Mouse (Mus musculus): Measurements from ENCODE around the gene Pknox2.

The Pknox2 gene

DNA sequence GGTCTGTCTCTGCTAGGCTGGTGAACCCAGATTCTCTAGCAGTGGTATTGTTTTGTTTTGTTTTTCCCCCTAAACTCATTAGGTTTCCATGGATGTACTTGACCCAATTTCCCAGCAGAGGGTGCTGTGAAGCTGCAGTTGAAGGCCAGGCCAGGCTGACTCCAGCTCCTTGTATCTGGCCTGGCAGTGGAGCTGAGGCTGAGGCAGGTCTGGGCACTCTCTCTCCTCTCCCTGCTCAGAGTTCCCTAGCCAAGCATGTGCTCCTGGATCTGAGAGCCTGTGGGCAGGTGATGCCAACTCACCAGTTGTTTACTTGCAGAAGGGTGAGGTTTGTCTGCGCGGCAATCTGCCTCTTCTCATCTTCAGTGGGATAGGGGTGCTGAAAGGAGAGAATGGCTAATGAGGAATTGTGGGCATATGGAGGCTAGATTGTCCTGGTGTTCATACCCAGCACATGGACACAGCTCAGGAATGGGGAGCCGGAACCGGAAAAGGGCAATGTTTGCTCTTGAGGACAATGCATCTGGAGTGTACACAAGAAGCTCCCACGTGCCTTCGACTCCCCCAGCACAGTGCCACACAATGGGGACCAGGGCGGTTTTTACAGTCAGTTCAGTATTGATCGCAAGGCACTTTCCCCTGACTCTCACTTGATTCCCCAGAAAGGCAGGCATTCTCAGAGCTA lies 252.1 kb downstream of the Pknox2 start:
- peak; percentile 91 for ATAC-seq (ENCODE audit: insufficient number of reproducible peaks, low FRiP score, low TSS enrichment)

DNA sequence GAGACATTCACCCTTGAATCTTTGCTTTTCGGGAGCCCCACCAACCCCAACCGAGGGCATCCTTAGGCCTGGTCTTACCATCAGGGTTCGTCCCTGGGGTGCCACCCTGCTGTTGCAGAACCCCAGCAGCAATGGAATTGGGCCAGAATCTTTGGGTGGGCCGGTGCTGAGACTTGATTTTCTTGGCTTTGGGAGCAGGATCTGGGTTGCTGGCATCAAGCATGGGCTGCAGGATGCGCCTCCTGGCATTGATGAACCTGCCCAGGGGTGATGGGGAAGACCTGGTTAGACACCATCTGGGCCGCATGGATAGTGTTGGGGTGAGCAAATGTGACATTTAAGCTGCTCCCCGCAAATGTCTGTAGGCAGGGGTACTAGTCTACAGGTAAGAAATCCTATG lies 253.0 kb downstream of the Pknox2 start:
- ATAC-seq (ENCODE audit: insufficient number of reproducible peaks, low FRiP score, low TSS enrichment) = no peak

DNA sequence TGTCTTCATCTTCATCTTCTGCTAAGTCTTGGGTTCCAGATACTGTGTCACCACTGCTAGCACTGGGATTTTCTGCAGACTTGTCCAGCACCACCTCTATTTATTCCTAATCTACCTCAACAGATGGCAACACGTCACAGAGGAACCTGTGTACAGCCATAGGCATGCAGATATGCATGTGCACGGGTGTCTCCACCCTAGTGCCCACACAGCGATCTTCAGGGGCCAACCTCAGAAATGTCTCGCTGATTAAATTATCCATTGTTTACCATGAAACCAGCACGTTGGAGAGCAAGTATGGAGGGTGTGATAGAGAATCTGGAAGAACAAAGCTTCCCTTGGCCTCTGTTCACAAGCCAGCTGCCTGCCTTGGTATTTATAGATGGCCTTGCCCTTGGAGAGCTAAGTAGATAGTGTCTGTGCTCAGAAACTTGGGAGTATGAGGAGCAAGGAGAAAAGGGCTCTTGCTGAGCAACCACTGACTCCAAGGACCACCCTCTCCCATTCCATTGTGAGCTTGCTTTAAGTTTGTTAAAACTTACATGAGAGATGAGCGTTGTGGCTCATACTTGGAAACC lies 253.7 kb downstream of the Pknox2 start:
- ATAC-seq (ENCODE audit: insufficient number of reproducible peaks, low FRiP score, low TSS enrichment) = no peak

DNA sequence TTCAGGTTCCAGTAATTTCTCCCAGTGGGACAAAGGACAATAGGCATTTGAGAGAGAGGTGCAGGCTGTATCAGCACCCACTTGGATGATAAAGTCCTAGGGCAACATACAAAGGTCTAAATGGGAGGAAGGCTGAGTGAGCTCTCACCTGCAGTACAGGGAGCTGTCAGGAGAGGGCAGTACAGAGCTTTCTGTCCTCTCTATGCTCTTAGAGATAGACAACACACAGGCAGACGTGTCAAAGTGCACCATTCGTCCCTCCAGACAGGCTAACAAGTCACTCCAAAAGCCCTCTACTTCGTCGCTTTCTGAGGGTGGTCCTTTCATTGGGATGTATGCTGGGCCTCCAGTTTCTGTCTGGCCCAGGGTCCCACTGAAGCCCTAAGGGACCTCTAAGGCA lies 256.7 kb downstream of the Pknox2 start:
- no peak for ATAC-seq (ENCODE audit: insufficient number of reproducible peaks, low FRiP score, low TSS enrichment)

DNA sequence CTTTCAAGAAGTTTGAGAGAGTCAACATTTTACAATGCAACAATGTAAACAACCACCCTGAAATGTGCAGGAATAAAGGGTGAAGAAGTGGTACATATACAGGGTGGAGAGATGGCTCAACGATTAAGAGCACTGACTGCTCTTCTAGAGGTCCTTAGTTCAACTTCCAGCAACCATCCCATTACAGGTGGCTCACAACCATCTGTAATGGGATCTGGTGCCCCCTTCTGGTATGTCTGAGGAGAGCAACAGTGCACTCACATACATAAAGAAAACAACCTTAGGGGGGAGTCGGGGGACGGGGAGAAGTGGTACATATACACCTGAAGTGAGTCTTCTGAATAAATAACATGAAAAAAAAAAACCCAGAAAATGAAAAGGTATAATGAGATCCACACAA lies 262.0 kb downstream of the Pknox2 start:
- ATAC-seq (ENCODE audit: insufficient number of reproducible peaks, low FRiP score, low TSS enrichment) = no peak

DNA sequence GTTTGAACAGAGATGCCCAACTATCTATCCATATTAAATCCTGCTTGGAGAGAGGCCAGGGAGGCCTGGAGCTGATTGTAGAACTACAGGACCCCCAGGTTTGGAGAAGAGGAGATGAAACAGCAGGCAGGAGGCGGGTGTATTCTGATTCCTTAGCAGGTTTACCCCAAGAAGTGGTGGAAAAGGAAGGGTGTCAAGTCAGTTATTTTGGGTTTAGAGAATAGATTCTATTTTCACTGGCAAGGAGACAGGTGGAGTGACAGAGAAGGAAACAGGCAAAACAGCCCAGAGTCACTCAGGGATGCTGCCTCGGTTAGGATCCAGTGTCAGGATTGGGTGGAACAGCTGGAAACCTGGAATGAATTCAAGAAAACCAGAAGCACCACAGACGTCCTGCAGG lies 263.6 kb downstream of the Pknox2 start:
- ATAC-seq (ENCODE audit: insufficient number of reproducible peaks, low FRiP score, low TSS enrichment) = no peak

DNA sequence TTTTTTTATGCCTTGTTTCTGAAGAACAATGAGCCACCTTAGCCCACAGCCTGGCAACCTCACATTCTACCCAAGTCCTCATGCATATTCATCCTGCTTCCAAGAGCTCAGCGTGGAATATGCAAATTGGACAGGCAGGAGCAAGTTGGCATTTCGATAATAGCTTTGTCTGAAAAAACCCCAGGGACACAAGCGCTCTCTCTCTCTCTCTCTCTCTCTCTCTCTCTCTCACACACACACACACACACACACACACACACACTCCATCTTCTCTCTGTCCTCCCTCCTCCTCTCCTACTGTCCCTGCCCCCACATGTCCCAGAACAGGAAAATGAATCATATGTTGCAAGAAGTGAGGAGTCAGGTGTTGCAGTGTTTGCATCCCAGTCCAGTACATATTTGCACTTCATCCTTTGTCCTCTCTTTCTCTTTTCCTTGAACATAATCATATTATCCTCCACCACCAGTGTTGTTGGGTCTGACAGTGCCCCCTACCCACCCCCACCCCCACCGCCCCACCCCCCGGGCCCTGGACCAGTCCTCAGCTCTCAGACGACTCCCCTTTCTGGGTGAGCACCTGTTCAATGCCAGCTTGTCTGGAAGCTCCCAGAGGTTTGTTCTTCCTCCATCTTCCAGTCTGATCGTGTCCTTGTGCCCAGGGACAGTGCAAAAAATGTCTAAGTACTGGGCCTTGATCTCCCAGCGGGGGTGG lies 265.0 kb downstream of the Pknox2 start:
- ATAC-seq (ENCODE audit: insufficient number of reproducible peaks, low FRiP score, low TSS enrichment) = no peak

DNA sequence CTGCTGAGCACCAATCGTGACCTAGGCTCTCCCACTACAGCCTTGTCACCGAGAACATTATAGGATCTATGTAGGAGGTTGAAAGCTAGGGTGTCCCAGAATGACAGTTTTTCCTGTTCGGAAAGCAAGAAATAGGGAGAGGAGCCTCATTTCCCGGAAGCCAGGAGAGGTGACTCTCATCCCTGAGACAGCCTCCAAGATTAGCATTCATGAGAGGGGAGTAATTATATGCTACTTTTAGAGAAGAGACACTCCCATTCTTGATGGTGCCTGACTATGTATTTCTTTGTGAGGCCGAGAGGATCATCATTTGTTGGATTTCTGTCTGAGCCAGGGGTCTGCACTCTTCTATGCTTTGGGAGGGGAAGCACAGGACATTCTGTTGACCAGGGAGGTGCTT lies 265.6 kb downstream of the Pknox2 start:
- no peak for ATAC-seq (ENCODE audit: insufficient number of reproducible peaks, low FRiP score, low TSS enrichment)

DNA sequence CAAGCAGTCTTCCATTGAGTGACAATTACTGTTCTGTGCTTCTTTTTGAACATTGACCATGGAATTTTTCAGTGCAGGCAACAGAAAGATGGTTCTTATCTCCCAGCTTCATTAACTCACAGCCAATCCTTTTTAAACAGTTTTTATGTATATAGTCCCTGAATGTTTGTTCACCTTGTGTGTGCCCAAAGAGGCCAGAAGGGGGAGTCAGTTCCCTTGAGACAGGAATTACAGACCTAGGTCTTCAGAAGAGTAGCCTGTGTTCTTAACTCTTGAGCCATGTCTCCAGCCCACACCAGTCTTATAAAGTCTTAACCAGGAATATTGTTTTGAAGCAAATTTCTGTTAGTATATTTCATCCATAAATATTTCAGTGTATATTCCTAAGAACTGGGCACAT lies 270.4 kb downstream of the Pknox2 start:
- ATAC-seq (ENCODE audit: insufficient number of reproducible peaks, low FRiP score, low TSS enrichment) = no peak

DNA sequence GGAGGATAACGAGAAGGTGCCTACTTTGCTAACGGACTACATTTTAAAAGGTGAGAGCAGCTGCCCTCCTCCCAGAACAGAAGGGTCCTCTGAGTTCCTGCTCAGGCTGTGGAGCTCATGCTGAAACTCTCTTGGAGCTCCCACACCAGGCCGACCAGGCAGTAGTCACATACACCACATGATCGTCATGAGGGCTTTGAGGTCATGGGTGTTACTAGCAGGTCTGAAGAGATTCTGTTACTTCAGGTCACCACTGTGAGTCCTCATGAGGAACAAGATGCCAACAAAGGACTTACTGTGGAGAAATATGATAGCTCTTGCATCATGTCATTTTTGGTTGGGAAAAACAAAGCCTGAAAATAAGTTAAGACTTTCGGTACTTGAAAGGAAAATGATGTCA lies 270.9 kb downstream of the Pknox2 start:
- ATAC-seq (ENCODE audit: insufficient number of reproducible peaks, low FRiP score, low TSS enrichment) = no peak

DNA sequence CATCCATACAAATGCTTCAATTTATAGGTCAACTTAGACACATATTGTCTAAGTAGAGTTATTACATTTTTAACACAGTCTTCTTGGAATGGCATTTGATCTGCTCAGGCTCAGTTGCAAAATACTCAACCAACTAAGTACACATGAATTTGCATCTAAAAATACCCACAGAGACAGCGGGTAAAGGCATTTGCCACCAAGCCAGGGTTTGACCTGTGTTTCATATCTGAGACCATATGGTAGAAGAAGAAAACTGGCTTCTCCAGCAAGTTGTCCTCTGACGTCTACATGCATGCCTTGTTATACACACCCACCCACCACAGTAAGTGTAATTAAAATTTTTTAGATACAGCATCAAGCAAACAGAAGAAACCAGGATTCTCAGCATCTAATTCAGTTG lies 273.4 kb downstream of the Pknox2 start:
- ATAC-seq (ENCODE audit: insufficient number of reproducible peaks, low FRiP score, low TSS enrichment) = no peak

DNA sequence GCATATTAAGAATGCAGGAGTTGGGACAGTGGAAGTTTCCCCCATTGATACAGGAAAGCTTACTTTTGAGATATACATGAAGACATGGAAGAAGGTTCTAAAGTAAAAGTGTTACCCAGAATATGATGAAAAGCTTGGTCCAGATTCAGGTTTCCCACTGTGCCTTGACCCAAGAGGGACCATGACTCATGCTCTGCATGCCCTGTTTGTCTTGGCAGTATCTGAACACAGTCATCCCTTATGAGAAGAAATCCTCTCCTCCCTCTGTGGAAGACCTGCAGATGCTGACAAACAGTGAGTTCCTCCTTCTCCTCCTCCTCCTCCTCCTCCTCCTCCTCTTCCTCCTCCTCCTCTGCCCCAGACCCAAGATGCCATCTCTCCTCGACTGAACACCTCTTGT lies 276.9 kb downstream of the Pknox2 start:
- ATAC-seq (ENCODE audit: insufficient number of reproducible peaks, low FRiP score, low TSS enrichment) = peak; percentile 80

DNA sequence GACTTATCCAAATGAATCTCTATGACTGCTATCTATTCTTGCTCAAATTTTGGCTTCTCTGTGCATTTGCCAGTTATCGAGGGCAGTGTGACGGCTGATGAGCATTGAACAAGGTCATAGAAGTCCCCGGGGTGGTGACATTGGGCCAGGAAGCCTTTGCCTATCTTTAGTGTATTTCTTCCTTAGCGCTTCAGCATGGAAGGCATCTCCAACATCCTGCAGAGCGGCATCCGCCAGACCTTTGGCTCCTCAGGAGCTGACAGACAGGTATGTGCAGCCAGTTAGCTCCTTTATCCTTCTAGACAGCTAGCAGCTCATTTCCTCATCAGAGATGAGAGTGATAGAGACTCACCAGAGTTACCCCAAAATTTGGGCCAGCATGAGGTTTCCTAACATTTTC lies 278.5 kb downstream of the Pknox2 start:
- ATAC-seq (ENCODE audit: insufficient number of reproducible peaks, low FRiP score, low TSS enrichment) = no peak

DNA sequence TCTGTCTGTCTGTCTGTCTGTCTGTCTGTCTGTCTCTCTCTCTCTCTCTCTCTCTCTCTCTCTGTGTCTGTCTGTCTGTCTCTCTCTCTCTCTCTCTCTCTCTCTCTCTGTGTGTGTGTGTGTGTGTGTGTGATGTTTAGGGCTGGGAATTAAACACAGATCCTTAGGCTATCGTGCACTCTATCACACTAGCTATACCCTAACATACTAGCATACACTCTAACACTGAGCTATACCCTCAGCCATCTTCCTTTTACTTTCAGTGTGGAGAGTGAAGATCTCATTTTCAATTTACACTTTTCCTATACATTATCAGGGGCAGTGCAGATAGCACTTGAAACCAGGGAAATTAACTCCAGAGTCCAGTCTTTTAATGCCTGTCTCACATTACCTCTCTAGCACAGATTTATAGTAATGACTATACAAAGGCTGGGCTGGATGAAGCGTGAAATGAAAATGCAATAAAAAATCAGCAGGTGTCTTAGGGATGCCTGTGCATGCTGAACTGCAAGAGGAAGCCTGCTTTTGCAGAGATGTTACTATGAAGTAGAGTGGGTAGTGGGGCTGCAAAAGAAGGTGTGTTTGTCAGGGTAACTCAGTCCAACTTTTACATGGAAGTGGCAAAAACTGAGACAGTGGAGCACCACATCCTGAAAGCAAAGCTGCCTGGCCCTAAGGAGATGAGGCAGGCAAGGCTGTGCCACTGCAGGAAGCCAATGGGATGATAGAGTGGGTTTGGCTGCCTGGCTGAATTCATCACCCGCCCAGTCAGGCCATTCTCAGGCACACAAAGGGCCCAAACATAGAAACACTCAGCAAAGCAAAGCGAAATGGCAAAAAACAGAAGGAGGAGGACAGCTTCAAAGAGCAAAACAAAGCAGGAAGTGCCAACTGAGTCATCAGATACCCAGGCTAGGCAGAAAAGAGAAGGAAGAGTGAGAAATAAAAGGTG lies 282.1 kb downstream of the Pknox2 start:
- no peak; the same call in 1 of the 2 replicates for ATAC-seq (ENCODE audit: insufficient number of reproducible peaks, low FRiP score, low TSS enrichment)

DNA sequence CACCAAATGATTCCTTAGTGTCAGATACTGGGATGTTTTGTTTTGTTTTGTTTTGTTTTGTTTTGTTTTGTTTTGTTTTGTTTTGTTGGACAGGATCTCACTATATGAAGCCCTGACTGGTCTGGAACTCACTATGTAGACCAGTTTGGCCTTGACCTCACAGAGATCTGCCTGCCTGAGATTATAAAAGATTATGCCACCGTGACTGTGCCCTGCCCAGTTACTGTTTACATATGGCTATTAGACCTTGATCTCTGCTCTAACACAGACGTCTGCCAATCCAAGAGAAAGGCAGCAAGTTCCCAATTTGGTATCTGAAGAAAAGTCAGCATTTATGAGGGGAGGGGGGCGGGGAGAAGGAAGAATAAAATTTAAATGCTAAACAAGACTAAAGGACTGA lies 283.5 kb downstream of the Pknox2 start:
- ATAC-seq (ENCODE audit: insufficient number of reproducible peaks, low FRiP score, low TSS enrichment) = no peak

DNA sequence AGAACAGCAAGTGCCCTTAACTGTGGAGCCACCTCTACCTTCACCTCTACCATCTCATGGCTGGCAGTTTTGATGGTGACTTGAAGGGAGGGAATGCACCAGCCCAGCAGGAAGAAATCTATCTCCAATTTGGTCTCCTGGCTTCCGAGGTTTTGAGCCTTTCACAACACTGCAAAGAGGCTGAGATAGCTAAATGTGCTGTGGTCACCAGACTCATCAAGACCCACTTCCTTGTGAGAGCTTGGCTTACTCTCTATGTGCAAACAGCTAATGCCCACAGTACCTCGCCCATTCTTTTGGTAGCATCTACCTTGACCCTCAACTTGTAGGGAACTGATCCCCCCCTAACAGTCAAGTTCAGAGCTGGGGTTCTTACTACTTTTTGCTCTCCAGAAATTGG lies 284.6 kb downstream of the Pknox2 start:
- no peak for ATAC-seq (ENCODE audit: insufficient number of reproducible peaks, low FRiP score, low TSS enrichment)

DNA sequence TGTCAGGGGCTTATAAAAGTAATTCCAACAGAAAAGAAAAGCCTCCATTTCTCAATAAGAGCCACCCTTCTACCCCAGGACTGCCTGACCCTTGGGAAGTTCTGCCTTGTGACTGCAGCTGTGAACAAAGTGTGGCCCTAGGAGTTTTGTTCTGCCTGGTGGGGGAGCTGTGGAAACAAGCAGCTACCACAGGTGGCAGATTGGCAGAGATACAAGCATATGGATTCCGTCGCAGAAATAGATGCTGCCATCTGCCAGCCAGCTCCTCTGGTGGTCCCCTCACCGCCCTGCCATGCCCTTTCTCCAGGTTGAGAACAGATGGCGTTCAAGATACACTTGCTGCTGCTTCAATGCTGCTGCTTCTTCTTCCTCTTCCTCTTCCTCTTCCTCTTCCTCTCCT lies 288.5 kb downstream of the Pknox2 start:
- peak; percentile 96 for ATAC-seq (ENCODE audit: insufficient number of reproducible peaks, low FRiP score, low TSS enrichment)

DNA sequence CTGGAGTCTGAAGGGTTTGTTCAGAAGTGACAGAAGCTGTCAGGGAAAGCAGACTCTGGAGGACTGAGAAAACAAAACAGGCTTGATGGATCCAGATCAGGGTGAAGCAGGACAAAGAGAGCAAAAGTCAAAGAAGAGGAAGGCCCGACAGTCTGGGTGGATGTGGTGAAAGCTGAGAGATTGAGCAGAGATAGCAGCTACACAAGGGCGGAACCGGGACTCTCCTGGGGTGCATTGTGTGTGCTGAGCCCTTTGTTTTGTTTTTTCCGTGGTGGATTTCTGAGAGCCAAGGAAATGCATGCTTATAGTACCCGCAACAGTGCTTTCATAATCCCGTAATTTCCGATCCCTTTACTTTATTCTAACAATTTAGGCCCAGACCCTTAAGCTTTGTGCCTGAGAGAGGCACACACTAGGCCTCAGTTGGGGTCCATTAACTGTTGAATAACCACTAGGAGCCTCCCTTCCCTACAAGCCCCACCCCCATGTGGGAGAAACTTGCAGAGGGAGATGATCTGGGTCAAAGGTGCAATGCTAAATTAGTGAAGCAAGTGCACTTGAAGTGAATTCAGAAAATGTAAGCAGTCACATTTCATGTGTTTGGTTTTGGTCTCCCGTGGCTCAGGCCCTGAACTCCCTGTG lies 289.6 kb downstream of the Pknox2 start:
- no peak for ATAC-seq (ENCODE audit: insufficient number of reproducible peaks, low FRiP score, low TSS enrichment)

DNA sequence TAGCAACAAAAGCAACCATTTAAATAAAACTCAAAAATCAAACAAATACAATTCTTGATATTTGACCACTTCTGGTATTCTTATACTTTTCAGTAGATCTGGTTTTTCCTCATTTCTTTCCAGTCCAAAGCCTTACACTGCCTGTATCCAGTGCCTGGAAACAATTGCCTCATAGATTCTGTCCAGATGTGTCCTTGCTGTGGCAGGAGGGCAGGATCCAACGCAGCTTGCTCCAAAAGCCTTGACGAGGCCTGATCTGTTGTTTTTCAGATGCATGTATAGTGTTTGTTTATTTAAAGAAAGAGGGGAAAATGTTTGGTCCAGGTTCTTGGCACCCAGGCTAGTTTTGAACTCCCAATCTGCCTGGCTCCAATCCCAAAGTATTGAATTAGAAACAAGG lies 290.9 kb downstream of the Pknox2 start:
- ATAC-seq (ENCODE audit: insufficient number of reproducible peaks, low FRiP score, low TSS enrichment) = no peak

DNA sequence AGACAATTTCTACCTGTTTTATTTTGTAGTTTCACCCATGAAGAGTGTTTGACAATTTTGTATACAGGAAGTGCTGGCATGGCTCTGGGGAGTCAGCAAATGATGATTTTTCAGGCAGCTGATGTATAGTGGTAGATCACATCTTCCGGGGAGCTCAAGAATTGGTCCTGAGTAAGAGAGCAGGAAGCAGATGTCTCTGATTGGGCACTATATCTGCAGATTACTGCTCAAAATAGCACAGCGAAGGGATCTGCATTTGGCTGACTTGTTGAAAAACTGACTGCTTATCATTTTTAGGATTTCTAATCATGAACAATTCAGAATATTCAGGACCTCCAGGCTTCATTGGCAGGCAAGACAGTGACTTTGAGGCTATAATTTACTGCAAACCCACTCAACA lies 295.0 kb downstream of the Pknox2 start:
- ATAC-seq (ENCODE audit: insufficient number of reproducible peaks, low FRiP score, low TSS enrichment) = no peak
